Mouse (Mus musculus) cortical plate, adult 2 months (tissue): ENCODE measurements at regions not wholly inside any gene's neighbourhood (a gene's known extent, or its start where the extent isn't known, plus 50 kb on each side); places are given as distances from the start of the nearest gene placed in this dataset.

Experiments
- H3K27ac ChIP-seq: fragments of 200-500 bp; 2 replicates; pipeline ENCODE4 v1.5.1; 2012; ENCODE audit warnings: low read length, control low read depth, inconsistent platforms; ENCODE audit not compliant: insufficient read depth
- H3K4me1 ChIP-seq: fragments of 200-500 bp; 2 replicates; pipeline ENCODE4 v1.6.1; 2011; ENCODE audit warnings: low read length; ENCODE audit not compliant: control insufficient read depth, insufficient read depth
- H3K4me3 ChIP-seq: fragments of 200-500 bp; 2 replicates; pipeline ENCODE4 v1.5.1; 2011; ENCODE audit warnings: mild to moderate bottlenecking, low read length, control low read depth; ENCODE audit not compliant: insufficient read depth
- CTCF ChIP-seq: fragments of 200-500 bp; IDR thresholded peaks from 2 replicates; pipeline ENCODE4 v1.5.1; 2011; ENCODE audit warnings: mild to moderate bottlenecking, control low read depth, low read length; ENCODE audit not compliant: insufficient read depth; ENCODE audit errors: extremely low read depth
- POLR2A ChIP-seq: fragments of 200-500 bp; IDR thresholded peaks from 2 replicates; pipeline ENCODE4 v1.6.1; 2011; ENCODE audit warnings: mild to moderate bottlenecking, low read length, control low read depth; ENCODE audit not compliant: insufficient read depth; ENCODE audit errors: extremely low read depth

- Histone ChIP-seq H3K27ac (no peak overlapping the region), H3K4me1 (no peaks in the 10 kb centered on the region), H3K4me3 (no peak overlapping the region)
- TF ChIP-seq POLR2A (no peak), CTCF (no peak)
Observed at GRCm38 (mm10) chr11:43370025-43370424, 56.0 kb downstream of the Pttg1 start.

DNA sequence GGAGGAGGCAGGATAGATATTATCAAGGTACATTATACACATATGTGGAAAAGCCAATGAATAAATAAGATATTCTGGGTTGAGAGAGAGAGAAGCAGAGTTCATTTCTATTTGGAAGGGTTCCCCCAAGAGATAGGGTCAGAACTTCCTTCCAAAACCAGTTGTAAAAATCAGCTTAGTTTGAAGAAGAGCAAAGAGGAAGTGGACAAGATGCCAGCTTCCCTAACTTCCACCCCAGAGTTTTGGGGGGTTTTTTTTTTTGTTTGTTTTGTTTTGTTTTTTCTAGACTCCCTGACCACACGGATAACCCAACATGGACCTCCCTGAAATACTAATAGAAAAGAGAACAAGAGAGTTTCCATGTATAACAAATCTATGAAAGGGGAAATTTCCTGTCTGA, 57.7 kb downstream of the Pttg1 start:
- no peak for TF ChIP-seq CTCF
- TF ChIP-seq POLR2A: no peak
- H3K4me3 ChIP-seq: no peak overlapping the region

DNA sequence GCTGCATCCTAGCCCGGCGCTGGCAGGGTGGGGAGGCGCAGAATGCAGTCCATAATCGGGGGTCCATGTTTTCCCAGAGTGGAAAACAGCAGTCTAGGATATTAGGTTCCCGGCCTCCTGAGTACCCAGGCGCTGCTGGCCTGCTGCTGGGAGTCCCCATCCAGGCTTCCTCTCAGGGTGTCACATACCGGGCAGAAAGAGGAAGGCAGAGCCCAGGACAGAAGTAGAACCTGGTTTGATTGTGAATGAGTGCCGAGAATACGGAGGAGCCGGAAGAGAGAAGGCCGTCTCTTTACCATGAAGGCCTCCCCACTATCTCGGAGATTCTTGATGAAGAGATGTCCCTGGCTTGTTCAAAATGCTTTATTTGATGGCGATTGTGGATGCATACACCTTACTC, 64.2 kb downstream of the Pttg1 start:
- Histone ChIP-seq H3K4me3 (no peak overlapping the region), H3K27ac (no peak overlapping the region), H3K4me1 (no peaks in the 10 kb centered on the region)
- TF ChIP-seq CTCF: no peak

More for the DNA sequence above, 57.7 kb downstream of the Pttg1 start:
- no peak overlapping the region for H3K27ac ChIP-seq
- no peaks in the 10 kb centered on the region for H3K4me1 ChIP-seq

- TF ChIP-seq CTCF (no peak), POLR2A (no peak)
- H3K27ac ChIP-seq: no peak overlapping the region
- H3K4me3 ChIP-seq: no peak overlapping the region
- H3K4me1 ChIP-seq: no peaks in the 10 kb centered on the region
Observed at GRCm38 (mm10) chr11:43358390-43359291, 67.4 kb downstream of the Pttg1 start.

DNA sequence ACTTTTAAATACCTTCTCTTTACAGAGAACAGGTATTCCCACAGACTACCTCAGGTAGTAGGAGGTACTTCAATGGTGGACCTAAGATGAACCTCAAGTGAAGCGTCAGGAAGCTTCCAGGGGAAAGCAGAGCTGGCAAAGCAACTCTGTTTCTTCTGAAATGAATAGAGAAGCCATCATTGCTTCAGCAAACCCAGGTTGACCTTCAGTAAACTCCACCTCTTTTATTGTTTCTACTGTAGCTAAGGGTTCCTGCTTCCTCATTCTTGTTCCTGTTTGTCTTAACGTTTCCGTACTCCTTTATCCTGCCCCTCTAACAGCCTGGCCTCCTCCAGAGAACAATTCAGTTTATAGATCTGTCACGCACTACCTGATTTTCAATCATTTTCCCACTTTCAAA, 72.4 kb downstream of the Pttg1 start:
- Histone ChIP-seq H3K27ac (no peak overlapping the region), H3K4me1 (peaks cover 7% of the 10 kb centered on the region; the same call in 1 of the 2 replicates), H3K4me3 (no peak overlapping the region)
- no peak for TF ChIP-seq POLR2A
- no peak for TF ChIP-seq CTCF

- TF ChIP-seq CTCF (no peak), POLR2A (no peak)
- Histone ChIP-seq H3K4me1 (peaks cover 7% of the 10 kb centered on the region; the same call in 1 of the 2 replicates), H3K27ac (no peak overlapping the region), H3K4me3 (no peak overlapping the region)
Observed at GRCm38 (mm10) chr11:43353030-43353429, 73.0 kb downstream of the Pttg1 start.

DNA sequence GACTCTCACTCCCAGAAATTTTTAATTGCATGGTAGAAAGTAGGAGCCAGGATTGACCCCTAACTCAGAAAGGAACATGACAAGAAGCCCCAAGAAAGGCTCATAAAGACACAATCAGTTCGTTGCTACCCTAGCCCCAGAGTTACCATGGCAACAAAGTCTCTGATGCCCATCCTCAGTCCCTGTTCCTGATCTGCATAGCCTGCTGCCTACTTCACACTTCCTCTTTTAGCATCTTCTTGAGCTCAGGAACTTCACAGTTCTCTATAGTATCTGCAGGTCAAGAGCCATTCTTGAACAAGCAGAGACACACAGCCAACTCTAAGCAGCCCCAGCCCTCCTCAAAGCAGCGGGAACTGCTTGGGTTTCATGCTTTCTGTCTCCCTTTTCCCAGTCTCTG, 74.2 kb downstream of the Pttg1 start:
- Histone ChIP-seq H3K27ac (no peak overlapping the region), H3K4me3 (no peak overlapping the region), H3K4me1 (peaks cover 7% of the 10 kb centered on the region; the same call in 1 of the 2 replicates)
- TF ChIP-seq POLR2A (no peak), CTCF (no peak)

DNA sequence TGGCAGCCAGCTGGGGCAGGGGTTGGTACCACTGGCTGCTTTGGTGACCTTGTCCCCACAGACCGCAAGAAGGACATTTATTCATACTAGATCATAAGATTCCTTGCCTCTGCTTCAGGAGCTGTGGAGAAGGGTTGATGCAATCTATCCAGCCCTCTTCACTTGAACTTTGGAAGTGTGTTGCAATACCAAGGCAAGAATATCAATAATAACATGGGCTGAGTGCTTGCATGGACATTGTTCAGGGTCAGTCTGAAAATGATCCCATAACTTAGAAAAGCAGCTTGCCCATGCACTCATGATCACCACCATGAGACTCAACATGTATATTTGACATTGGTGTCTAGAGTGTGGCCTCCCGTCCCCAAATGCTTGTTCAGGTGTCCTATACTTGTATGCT, 74.7 kb downstream of the Pttg1 start:
- Histone ChIP-seq H3K4me1 (peaks cover 7% of the 10 kb centered on the region; the same call in 1 of the 2 replicates), H3K27ac (no peak overlapping the region), H3K4me3 (no peak overlapping the region)
- TF ChIP-seq POLR2A (no peak), CTCF (no peak)

GRCm38 (mm10) chr11:43350242-43350641, 75.8 kb downstream of the Pttg1 start:
- no peak overlapping the region for H3K27ac ChIP-seq
- H3K4me1 ChIP-seq: peaks cover 7% of the 10 kb centered on the region; the same call in 1 of the 2 replicates
- H3K4me3 ChIP-seq: no peak overlapping the region
- no peak for TF ChIP-seq POLR2A

- TF ChIP-seq CTCF: no peak
- no peak for TF ChIP-seq POLR2A
- Histone ChIP-seq H3K27ac (no peak overlapping the region), H3K4me1 (peaks cover 7% of the 10 kb centered on the region; the same call in 1 of the 2 replicates), H3K4me3 (no peak overlapping the region)
Observed at GRCm38 (mm10) chr11:43349564-43349963, 76.5 kb downstream of the Pttg1 start.
